Mouse (Mus musculus): ENCODE results near the gene Scn9a.

DNA sequence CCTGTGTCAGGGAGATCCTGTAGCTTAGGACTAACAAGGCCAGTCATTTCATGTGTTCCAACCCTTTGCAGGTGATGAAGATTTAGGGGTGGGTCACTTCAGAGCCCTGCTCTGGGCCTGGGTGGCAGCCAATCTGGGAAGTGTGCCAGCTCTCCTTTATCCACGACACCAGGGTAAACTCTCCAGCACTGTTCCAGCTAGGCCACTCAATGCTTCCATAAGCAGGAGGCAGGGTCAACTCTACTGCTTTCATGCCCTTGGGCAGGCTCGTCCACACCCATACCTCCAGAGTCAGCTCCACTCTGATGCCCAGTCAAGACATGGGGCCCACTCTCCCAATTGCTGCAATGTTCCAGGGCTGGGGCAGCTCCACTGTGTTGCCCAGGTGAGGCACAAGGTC is 20.7 kb upstream of the Scn9a start:
- TF ChIP-seq POLR2A (IDR thresholded peaks at IDR 0.05; ENCODE audit: borderline replicate concordance, low read depth, low read length) (no peak), CTCF (IDR thresholded peaks at IDR 0.05; ENCODE audit: low read depth, low read length) (no peak)
